Mouse (Mus musculus): ENCODE results near the gene Gpr107.

DNA sequence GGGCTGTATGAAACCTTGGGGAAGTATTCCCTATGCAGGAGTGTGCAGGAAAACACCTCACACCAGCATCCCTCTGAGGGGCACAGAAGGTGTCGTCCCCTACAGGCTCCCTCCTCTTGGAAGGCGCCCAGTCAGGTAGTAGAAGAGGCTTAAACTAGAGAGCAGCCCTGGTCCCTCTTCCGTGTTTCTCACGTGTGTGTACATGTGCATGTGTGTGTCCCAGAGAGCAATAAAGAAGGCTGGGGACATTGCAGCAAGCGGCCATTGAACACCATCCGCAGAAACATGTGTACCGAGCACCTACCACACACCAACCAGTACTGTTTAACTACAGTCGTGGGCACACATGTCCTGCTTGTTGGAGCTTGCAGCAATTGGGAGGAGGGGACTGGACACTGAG is 108.4 kb downstream of the Gpr107 start:
- TF ChIP-seq POLR2A (IDR thresholded peaks at IDR 0.05; ENCODE audit: low read depth, low read length) (no peak), CTCF (IDR thresholded peaks at IDR 0.05; ENCODE audit: borderline replicate concordance, insufficient read depth, low read length) (no peak)
